Mouse (Mus musculus): ENCODE data around the gene Lifr.

DNA sequence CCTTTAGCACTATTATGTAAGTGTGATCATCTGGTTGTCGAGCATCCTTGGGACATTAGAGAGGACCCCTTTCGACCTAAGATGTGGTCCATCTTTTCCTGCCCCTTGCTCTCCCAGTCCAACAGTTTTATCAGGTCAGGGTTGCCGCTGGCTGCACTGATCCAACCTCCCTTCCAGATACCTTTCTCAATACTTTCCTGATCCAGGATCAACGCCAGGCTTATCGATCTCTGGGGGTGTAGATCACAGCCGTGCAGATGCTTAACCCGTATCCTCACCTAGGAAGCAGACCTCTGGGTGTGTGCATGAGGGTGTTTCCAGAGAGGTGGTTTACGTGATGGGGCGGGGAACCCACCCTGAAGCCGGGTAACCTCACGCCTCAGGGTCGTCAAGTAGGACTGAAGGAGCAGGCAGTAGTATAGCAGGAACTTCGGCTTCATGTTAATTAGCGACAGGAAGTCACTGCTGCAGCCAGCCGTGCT, 53.3 kb downstream of the Lifr start:
- TF ChIP-seq CTCF (IDR thresholded peaks at IDR 0.05; ENCODE audit: borderline replicate concordance, insufficient read depth, low read length) (no peak), POLR2A (IDR thresholded peaks at IDR 0.05; ENCODE audit: low read depth, low read length) (no peak)

All from embryonic fibroblast, embryonic 13.5 days (primary cell).